Mouse (Mus musculus) urinary bladder, postnatal 10 days (tissue): ENCODE data around the gene Znrf3.

Source experiments
- DNase-seq: peaks from one replicate; pipeline ENCODE4 v3.0.0; 2022; ENCODE audit warnings: low spot score

The Znrf3 gene

GRCm38 (mm10) chr11:5314796-5315195, 129.9 kb downstream of the Znrf3 start:
- no peak for DNase-seq

GRCm38 (mm10) chr11:5314330-5314741, 130.3 kb downstream of the Znrf3 start:
- no peak for DNase-seq

- no peak for DNase-seq
Measured at GRCm38 (mm10) chr11:5307024-5307905, 137.4 kb downstream of the Znrf3 start.

- DNase-seq = no peak
Measured at GRCm38 (mm10) chr11:5306017-5306416, 138.6 kb downstream of the Znrf3 start.

GRCm38 (mm10) chr11:5304526-5304925, 140.1 kb downstream of the Znrf3 start:
- DNase-seq = no peak

GRCm38 (mm10) chr11:5298007-5298372, 146.7 kb downstream of the Znrf3 start:
- DNase-seq = no peak

GRCm38 (mm10) chr11:5297148-5298006, 147.3 kb downstream of the Znrf3 start:
- DNase-seq = no peak

GRCm38 (mm10) chr11:5296576-5297115, 148.0 kb downstream of the Znrf3 start:
- no peak for DNase-seq

GRCm38 (mm10) chr11:5294805-5295204, 149.8 kb downstream of the Znrf3 start:
- DNase-seq = no peak

- no peak for DNase-seq
Measured at GRCm38 (mm10) chr11:5290691-5291090, 154.0 kb downstream of the Znrf3 start.

- DNase-seq = no peak
Measured at GRCm38 (mm10) chr11:5289826-5290580, 154.6 kb downstream of the Znrf3 start.

GRCm38 (mm10) chr11:5283987-5284386, 160.7 kb downstream of the Znrf3 start:
- DNase-seq = no peak

- no peak for DNase-seq
Measured at GRCm38 (mm10) chr11:5280932-5281331, 163.7 kb downstream of the Znrf3 start.

GRCm38 (mm10) chr11:5278463-5278862, 166.2 kb downstream of the Znrf3 start:
- no peak for DNase-seq

- DNase-seq = no peak
Measured at GRCm38 (mm10) chr11:5277307-5277971, 167.2 kb downstream of the Znrf3 start.

GRCm38 (mm10) chr11:5275216-5275615, 169.4 kb downstream of the Znrf3 start:
- no peak for DNase-seq

- DNase-seq = no peak
Measured at GRCm38 (mm10) chr11:5272536-5273234, 172.0 kb downstream of the Znrf3 start.

- DNase-seq = no peak
Measured at GRCm38 (mm10) chr11:5272066-5272360, 172.6 kb downstream of the Znrf3 start.

- DNase-seq = no peak
Measured at GRCm38 (mm10) chr11:5271274-5272065, 173.2 kb downstream of the Znrf3 start.

- no peak for DNase-seq
Measured at GRCm38 (mm10) chr11:5269846-5270461, 174.7 kb downstream of the Znrf3 start.
